Mouse (Mus musculus): ENCODE results near the gene Pphln1. TPM values are rescaled to one million over a fixed set of nuclear protein-coding genes. Genes with fewer than 3 reads are reported as not detected.
"Not testable (repeated sequence)": the region's sequence is repeated elsewhere in the genome, so short reads cannot be mapped to it uniquely, and the experiment has no call there.

Gene Pphln1
- 14.3 and 14.6 TPM in 2 replicates for polyA plus RNA-seq (2015; fragmentation: Nextera tagmentation; extraction: Ambion mirVana)

GRCm38 (mm10) chr15:93397826-93398698 is at the start of gene Pphln1, which contains the start of gene Zcrb1:
Pphln1 (plus strand) TSS chr15:93398350.
Zcrb1 (minus strand) TSS chr15:93398334.
- WGBS (ENCODE audit: insufficient replicate concordance): under 1% methylated on average over 100 of the region's 100 CpGs
- H3K4me3 ChIP-seq (replicated peaks): peak within 1 kb of the TSS; percentile 94
- peak within 1 kb of the TSS; percentile 81 for H3K4me2 ChIP-seq
- no peaks in the 10 kb centered on the region for H3K9me3 ChIP-seq (replicated peaks)
- H3K36me3 ChIP-seq (replicated peaks): peaks cover 27% of the 10 kb centered on the region
- peaks cover 58% of the 10 kb centered on the region for H3K4me1 ChIP-seq (replicated peaks)
- H3K9ac ChIP-seq: peak within 1 kb of the TSS; percentile 94
- H3K27ac ChIP-seq (replicated peaks): peak within 1 kb of the TSS; percentile 92
- ATAC-seq (ENCODE audit: insufficient read depth): peak; percentile 95
- H3K27me3 ChIP-seq: no peaks in the 10 kb centered on the region

- Histone ChIP-seq H3K4me3 (replicated peaks) (no peak overlapping the region), H3K27ac (replicated peaks) (no peak overlapping the region), H3K27me3 (no peaks in the 10 kb centered on the region), H3K9me3 (replicated peaks) (no peaks in the 10 kb centered on the region), H3K4me2 (no peak overlapping the region), H3K4me1 (replicated peaks) (no peaks in the 10 kb centered on the region), H3K9ac (no peak overlapping the region), H3K36me3 (replicated peaks) (no peaks in the 10 kb centered on the region)
- WGBS (ENCODE audit: insufficient replicate concordance): 73% methylated on average over 18 of the region's 19 CpGs
- no peak for ATAC-seq (ENCODE audit: insufficient read depth)
Measured at GRCm38 (mm10) chr15:93358346-93359095, 39.6 kb upstream of the Pphln1 start.

- Histone ChIP-seq H3K4me3 (replicated peaks) (no peak overlapping the region), H3K9me3 (replicated peaks) (no peaks in the 10 kb centered on the region), H3K4me2 (no peak overlapping the region), H3K27me3 (no peaks in the 10 kb centered on the region; the same call in 1 of the 2 replicates), H3K9ac (no peak overlapping the region), H3K36me3 (replicated peaks) (no peaks in the 10 kb centered on the region), H3K27ac (replicated peaks) (no peak overlapping the region), H3K4me1 (replicated peaks) (no peaks in the 10 kb centered on the region)
- no peak for ATAC-seq (ENCODE audit: insufficient read depth)
- WGBS (ENCODE audit: insufficient replicate concordance): 78% methylated on average over 6 of the region's 6 CpGs
Measured at GRCm38 (mm10) chr15:93365561-93365960, 32.6 kb upstream of the Pphln1 start.

- Histone ChIP-seq H3K9me3 (replicated peaks) (no peaks in the 10 kb centered on the region), H3K4me2 (no peak overlapping the region), H3K4me1 (replicated peaks) (peaks cover 15% of the 10 kb centered on the region), H3K27me3 (no peaks in the 10 kb centered on the region; the same call in 1 of the 2 replicates), H3K9ac (no peak overlapping the region), H3K36me3 (replicated peaks) (no peaks in the 10 kb centered on the region), H3K4me3 (replicated peaks) (no peak overlapping the region), H3K27ac (replicated peaks) (no peak overlapping the region)
- WGBS (ENCODE audit: insufficient replicate concordance): 49% methylated on average over 9 of the region's 9 CpGs
- ATAC-seq (ENCODE audit: insufficient read depth): no peak
Measured at GRCm38 (mm10) chr15:93368558-93368957, 29.6 kb upstream of the Pphln1 start.

- peaks cover 34% of the 10 kb centered on the region for H3K4me1 ChIP-seq (replicated peaks)
- H3K27me3 ChIP-seq: no peaks in the 10 kb centered on the region; the same call in 1 of the 2 replicates
- peak overlapping the region; percentile 89 for H3K27ac ChIP-seq (replicated peaks)
- H3K9me3 ChIP-seq (replicated peaks): no peaks in the 10 kb centered on the region
- no peaks in the 10 kb centered on the region for H3K36me3 ChIP-seq (replicated peaks)
- ATAC-seq (ENCODE audit: insufficient read depth): no peak
- 74% methylated on average over 2 of the region's 2 CpGs for WGBS (ENCODE audit: insufficient replicate concordance)
- H3K4me3 ChIP-seq (replicated peaks): no peak overlapping the region
- no peak overlapping the region for H3K9ac ChIP-seq
- H3K4me2 ChIP-seq: no peak overlapping the region
Measured at GRCm38 (mm10) chr15:93371838-93372237, 26.3 kb upstream of the Pphln1 start.

GRCm38 (mm10) chr15:93372525-93373119 is 25.5 kb upstream of the Pphln1 start:
- ATAC-seq (ENCODE audit: insufficient read depth): peak; percentile 89
- not testable (repeated sequence) for H3K9ac ChIP-seq; H3K27me3 ChIP-seq; H3K4me3 ChIP-seq (replicated peaks); H3K9me3 ChIP-seq (replicated peaks); H3K36me3 ChIP-seq (replicated peaks)
- Histone ChIP-seq H3K27ac (replicated peaks) (peak overlapping the region; percentile 89), H3K4me1 (replicated peaks) (peaks cover 34% of the 10 kb centered on the region), H3K4me2 (peak overlapping the region; percentile 43)

- Histone ChIP-seq H3K27ac (replicated peaks) (no peak overlapping the region), H3K27me3 (no peaks in the 10 kb centered on the region), H3K9ac (no peak overlapping the region), H3K4me3 (replicated peaks) (no peak overlapping the region), H3K4me2 (no peak overlapping the region), H3K4me1 (replicated peaks) (peaks cover 34% of the 10 kb centered on the region), H3K9me3 (replicated peaks) (no peaks in the 10 kb centered on the region), H3K36me3 (replicated peaks) (no peaks in the 10 kb centered on the region)
- 57% methylated on average over 5 of the region's 5 CpGs for WGBS (ENCODE audit: insufficient replicate concordance)
- ATAC-seq (ENCODE audit: insufficient read depth): no peak
Measured at GRCm38 (mm10) chr15:93375696-93376095, 22.5 kb upstream of the Pphln1 start.

GRCm38 (mm10) chr15:93379177-93379576 is 19.0 kb upstream of the Pphln1 start:
- Histone ChIP-seq H3K27ac (replicated peaks) (no peak overlapping the region), H3K36me3 (replicated peaks) (no peaks in the 10 kb centered on the region), H3K4me3 (replicated peaks) (no peak overlapping the region), H3K9me3 (replicated peaks) (no peaks in the 10 kb centered on the region), H3K4me1 (replicated peaks) (peaks cover 13% of the 10 kb centered on the region), H3K9ac (no peak overlapping the region), H3K4me2 (no peak overlapping the region), H3K27me3 (no peaks in the 10 kb centered on the region)
- WGBS (ENCODE audit: insufficient replicate concordance): 55% methylated on average over 3 of the region's 3 CpGs
- ATAC-seq (ENCODE audit: insufficient read depth): no peak

GRCm38 (mm10) chr15:93381337-93381736 is 16.8 kb upstream of the Pphln1 start:
- Histone ChIP-seq H3K27ac (replicated peaks) (no peak overlapping the region), H3K4me1 (replicated peaks) (no peaks in the 10 kb centered on the region), H3K36me3 (replicated peaks) (peaks cover 14% of the 10 kb centered on the region), H3K9ac (no peak overlapping the region), H3K4me2 (no peak overlapping the region), H3K4me3 (replicated peaks) (no peak overlapping the region), H3K27me3 (no peaks in the 10 kb centered on the region), H3K9me3 (replicated peaks) (no peaks in the 10 kb centered on the region)
- no peak for ATAC-seq (ENCODE audit: insufficient read depth)
- 57% methylated on average over 5 of the region's 5 CpGs for WGBS (ENCODE audit: insufficient replicate concordance)

- Histone ChIP-seq H3K4me2 (peak overlapping the region; percentile 81), H3K4me1 (replicated peaks) (peaks cover 54% of the 10 kb centered on the region), H3K9ac (peak overlapping the region; percentile 94), H3K4me3 (replicated peaks) (peak overlapping the region; percentile 94), H3K9me3 (replicated peaks) (no peaks in the 10 kb centered on the region), H3K27ac (replicated peaks) (no peak overlapping the region), H3K27me3 (no peaks in the 10 kb centered on the region), H3K36me3 (replicated peaks) (peaks cover 34% of the 10 kb centered on the region)
- 2% methylated on average over 11 of the region's 11 CpGs for WGBS (ENCODE audit: insufficient replicate concordance)
- ATAC-seq (ENCODE audit: insufficient read depth): no peak
Measured at GRCm38 (mm10) chr15:93397269-93397668, 881 bp upstream of the Pphln1 start.
